Mouse (Mus musculus) stomach, postnatal 0 days (tissue): ENCODE results near the gene Rnf121. TPM values are rescaled to one million over a fixed set of nuclear protein-coding genes. Genes with fewer than 3 reads are reported as not detected.
A peak's percentile ranks its signal among the peaks of the same experiment; 100 is the strongest.

Experiments
- ATAC-seq: fragments of 200-750 bp; cut with Nextera tagmentation; 2 replicates; pipeline ENCODE4 v1.8.0; 2017; ENCODE audit not compliant: low FRiP score, low TSS enrichment
- DNase-seq: peaks from one replicate; pipeline ENCODE4 v3.0.0-alpha.2; 2016; ENCODE audit warnings: low spot score
- H3K27ac ChIP-seq: fragments of 300-500 bp; sonication (generic); replicated peaks from 2 replicates; pipeline ENCODE4 v1.5.1; 2014; ENCODE audit warnings: mild to moderate bottlenecking, control low read depth
- H3K27me3 ChIP-seq: fragments of 300-500 bp; sonication (generic); 2 replicates; pipeline ENCODE4 v1.6.1; 2014; ENCODE audit warnings: low read length; ENCODE audit not compliant: control insufficient read depth, insufficient read depth
- H3K36me3 ChIP-seq: fragments of 300-500 bp; sonication (generic); 2 replicates; pipeline ENCODE4 v1.6.1; 2014; ENCODE audit warnings: low read length, mixed read lengths; ENCODE audit not compliant: control insufficient read depth, insufficient read depth
- H3K4me1 ChIP-seq: fragments of 300-500 bp; sonication (generic); replicated peaks from 2 replicates; pipeline ENCODE4 v1.6.1; 2014; ENCODE audit warnings: antibody characterized with exemption; ENCODE audit not compliant: control insufficient read depth, insufficient read depth
- H3K4me2 ChIP-seq: fragments of 300-500 bp; sonication (generic); replicated peaks from 2 replicates; pipeline ENCODE4 v1.6.1; 2014; ENCODE audit warnings: low read depth, mild to moderate bottlenecking, control low read depth, moderate library complexity
- H3K4me3 ChIP-seq: fragments of 300-500 bp; sonication (generic); 2 replicates; pipeline ENCODE4 v1.5.1; 2014; ENCODE audit warnings: low read depth, low read length, control low read depth
- H3K9ac ChIP-seq: fragments of 300-500 bp; sonication (generic); 2 replicates; pipeline ENCODE4 v1.6.1; 2014; ENCODE audit warnings: mild to moderate bottlenecking, low read length, control low read depth, mixed read lengths
- H3K9me3 ChIP-seq: fragments of 300-500 bp; sonication (generic); 2 replicates; pipeline ENCODE4 v1.6.1; 2016; ENCODE audit warnings: low read length; ENCODE audit not compliant: control insufficient read depth
- CTCF ChIP-seq: IDR thresholded peaks from 2 replicates; pipeline ENCODE4 v1.5.1; 2016; ENCODE audit warnings: antibody characterized with exemption, low read depth, mild to moderate bottlenecking, moderate library complexity
- EP300 ChIP-seq: optimal IDR thresholded peaks from 2 replicates; pipeline ENCODE3; 2016; ENCODE audit warnings: antibody characterized with exemption
- WGBS: fragments of 180-500 bp; shearing (Covaris S2); extraction: QIAGEN DNeasy Blood & Tissue Kit; methylation state at CpG from one replicate; pipeline ENCODE4 v1.1.7; 2014; 5-methylcytosine and 5-hydroxymethylcytosine counted together
- polyA plus RNA-seq: library from polyadenylated mRNA; unstranded; fragments of >200 nt; fragmentation: Nextera tagmentation; extraction: Ambion mirVana; gene quantifications from 2 replicates; pipeline ENCODE4 v1.2.1, GENCODE M21; 2015

Gene Rnf121
- polyA plus RNA-seq, 1 experiment from 2014 or later: 18.0 TPM

DNA sequence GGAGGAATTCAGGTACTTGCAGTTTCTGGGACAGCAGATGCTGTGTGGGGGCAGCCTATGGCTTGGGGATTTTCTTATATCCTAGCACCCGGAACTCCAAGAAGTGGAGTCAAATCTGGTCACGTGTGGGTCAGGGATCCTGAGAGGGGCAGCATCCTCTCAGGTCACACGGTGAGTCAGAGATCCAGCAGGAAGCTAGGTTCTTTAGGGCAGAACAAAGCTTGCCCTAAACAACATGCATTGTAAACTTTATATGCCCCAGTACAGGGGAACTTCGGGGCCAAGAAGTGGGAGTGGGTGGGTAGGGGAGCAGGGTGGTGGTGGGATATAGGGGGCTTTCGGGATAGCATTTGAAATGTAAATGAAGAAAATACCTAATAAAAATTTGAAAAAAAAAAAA lies 35.6 kb upstream of the Rnf121 start:
- ATAC-seq (no peak), DNase-seq (no peak)
- no peaks in the 10 kb centered on the region for H3K9me3 ChIP-seq
- TF ChIP-seq EP300 (no peak), CTCF (no peak)
- no peak overlapping the region for H3K9ac ChIP-seq
- no peaks in the 10 kb centered on the region for H3K4me1 ChIP-seq
- no peak overlapping the region for H3K27ac ChIP-seq
- no peaks in the 10 kb centered on the region for H3K36me3 ChIP-seq
- H3K27me3 ChIP-seq: no peaks in the 10 kb centered on the region
- WGBS: 70% methylated on average over 5 of the region's 5 CpGs
- no peak overlapping the region for H3K4me2 ChIP-seq
- H3K4me3 ChIP-seq: no peak overlapping the region

DNA sequence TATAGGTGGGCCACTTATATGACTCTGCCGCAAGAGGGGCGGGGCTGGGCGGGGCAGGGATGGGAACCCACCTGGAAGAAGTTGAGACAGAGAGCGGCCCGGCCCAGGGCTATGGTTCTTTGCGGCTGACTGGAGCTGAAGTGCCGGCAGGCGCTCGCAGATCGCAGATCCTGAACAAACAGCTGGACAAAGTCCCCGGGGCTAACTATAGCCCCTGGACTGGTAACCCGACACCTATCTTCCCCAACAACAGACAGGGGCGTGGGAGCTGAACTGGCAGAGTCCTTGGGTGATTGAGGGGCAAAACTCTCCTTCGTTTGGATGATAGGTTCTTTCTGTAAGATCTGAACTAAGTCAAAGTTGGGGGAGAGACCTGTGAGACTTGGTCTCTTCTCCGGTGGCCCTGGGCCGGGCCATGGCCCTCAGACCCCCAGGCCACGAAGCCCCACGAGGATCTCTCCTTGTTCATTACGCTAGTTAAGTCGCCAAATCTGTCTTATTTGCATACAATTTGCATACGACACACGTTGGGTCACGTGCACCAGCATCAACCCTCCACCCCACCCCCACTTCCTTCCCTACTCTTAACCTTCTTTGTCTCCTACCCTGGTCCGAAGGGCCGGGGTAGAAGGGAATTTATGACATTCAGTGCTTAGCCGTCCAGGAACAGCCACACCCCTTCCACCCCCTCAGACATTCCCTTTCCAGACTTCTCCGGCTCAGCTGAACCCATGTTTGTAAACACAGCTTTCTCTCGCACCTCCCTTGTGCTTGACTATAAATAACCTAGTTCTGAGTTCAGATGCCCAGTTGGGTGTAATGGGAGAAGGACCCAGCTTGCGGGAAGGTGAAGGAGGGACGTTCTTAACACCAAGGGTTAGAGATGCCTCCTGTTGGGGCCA lies 34.7 kb upstream of the Rnf121 start:
- Histone ChIP-seq H3K4me1 (no peaks in the 10 kb centered on the region), H3K4me3 (peak overlapping the region; percentile 35), H3K9me3 (no peaks in the 10 kb centered on the region), H3K4me2 (peak overlapping the region; percentile 59), H3K36me3 (no peaks in the 10 kb centered on the region), H3K27me3 (no peaks in the 10 kb centered on the region), H3K27ac (no peak overlapping the region), H3K9ac (peak overlapping the region; percentile 50)
- WGBS: 7% methylated on average over 30 of the region's 30 CpGs
- TF ChIP-seq EP300 (no peak), CTCF (no peak)
- peak; percentile 54 for ATAC-seq
- peak; percentile 36 for DNase-seq

DNA sequence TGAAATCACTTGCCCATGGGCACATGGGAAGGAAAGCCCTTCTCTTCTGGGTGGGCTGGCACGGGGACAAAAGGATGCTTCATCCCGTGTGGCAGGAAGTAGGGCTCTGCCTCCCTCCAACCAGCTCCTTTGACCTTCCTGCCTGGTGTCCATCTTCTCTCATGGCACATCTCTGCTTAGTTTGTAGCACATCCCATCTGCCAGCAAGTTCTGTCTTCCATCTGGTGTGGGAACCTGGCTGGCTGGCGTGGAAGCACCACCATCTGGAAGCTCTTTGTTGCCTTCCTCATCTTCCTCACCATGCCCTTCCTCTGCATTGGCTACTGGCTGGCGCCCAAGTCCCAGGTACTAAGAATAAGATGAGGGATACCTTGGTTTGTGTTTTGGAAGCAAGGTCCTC lies 22.1 kb upstream of the Rnf121 start:
- DNase-seq (no peak), ATAC-seq (no peak)
- no peak for TF ChIP-seq CTCF
- TF ChIP-seq EP300: no peak
- no peak overlapping the region for H3K4me3 ChIP-seq
- no peaks in the 10 kb centered on the region for H3K9me3 ChIP-seq
- no peak overlapping the region for H3K9ac ChIP-seq
- no peak overlapping the region for H3K27ac ChIP-seq
- WGBS: 87% methylated on average over 4 of the region's 4 CpGs
- no peak overlapping the region for H3K4me2 ChIP-seq
- no peaks in the 10 kb centered on the region for H3K27me3 ChIP-seq
- H3K36me3 ChIP-seq: peaks cover 3% of the 10 kb centered on the region
- H3K4me1 ChIP-seq: no peaks in the 10 kb centered on the region

DNA sequence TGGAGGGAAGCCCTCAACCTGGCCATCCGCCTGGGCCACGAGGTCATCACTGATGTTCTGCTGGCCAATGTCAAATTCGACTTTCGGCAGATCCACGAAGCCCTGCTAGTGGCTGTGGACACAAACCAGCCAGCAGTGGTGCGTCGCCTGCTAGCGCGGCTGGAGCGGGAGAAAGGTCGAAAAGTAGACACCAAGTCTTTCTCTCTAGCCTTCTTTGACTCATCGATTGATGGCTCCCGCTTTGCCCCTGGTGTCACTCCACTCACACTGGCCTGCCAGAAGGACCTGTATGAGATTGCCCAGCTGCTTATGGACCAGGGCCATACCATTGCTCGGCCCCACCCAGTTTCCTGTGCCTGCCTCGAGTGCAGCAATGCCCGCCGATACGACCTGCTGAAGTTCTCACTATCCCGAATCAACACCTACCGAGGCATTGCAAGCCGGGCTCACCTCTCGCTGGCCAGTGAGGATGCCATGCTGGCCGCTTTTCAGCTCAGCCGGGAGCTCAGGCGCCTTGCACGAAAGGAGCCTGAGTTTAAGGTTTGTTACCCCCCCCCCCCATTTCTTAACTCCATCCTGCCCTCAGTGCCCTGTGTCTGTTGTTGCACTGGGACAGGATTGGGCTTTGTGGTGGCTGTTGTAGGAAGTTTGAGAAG lies 18.9 kb upstream of the Rnf121 start:
- Histone ChIP-seq H3K9me3 (no peaks in the 10 kb centered on the region), H3K4me1 (no peaks in the 10 kb centered on the region), H3K27me3 (no peaks in the 10 kb centered on the region), H3K36me3 (peaks cover 15% of the 10 kb centered on the region), H3K4me2 (no peak overlapping the region), H3K9ac (no peak overlapping the region), H3K27ac (no peak overlapping the region), H3K4me3 (no peak overlapping the region)
- 82% methylated on average over 26 of the region's 26 CpGs for WGBS
- no peak for DNase-seq
- no peak for ATAC-seq
- TF ChIP-seq EP300 (no peak), CTCF (no peak)

- Histone ChIP-seq H3K9ac (no peak within 1 kb of the TSS), H3K4me2 (no peak within 1 kb of the TSS), H3K36me3 (peaks cover 20% of the 10 kb centered on the region), H3K27ac (no peak within 1 kb of the TSS), H3K27me3 (no peaks in the 10 kb centered on the region), H3K4me3 (no peak within 1 kb of the TSS), H3K9me3 (no peaks in the 10 kb centered on the region), H3K4me1 (no peaks in the 10 kb centered on the region)
- ATAC-seq: no peak
- DNase-seq: no peak
- TF ChIP-seq CTCF (no peak), EP300 (no peak)
- WGBS: 80% methylated on average over 5 of the region's 5 CpGs
Measured at GRCm38 (mm10) chr7:102082816-102083215, 17.5 kb upstream of the Rnf121 start, which contains the start of gene Trpc2. Gene Trpc2, plus strand, starts transcription at chr7:102083116.

DNA sequence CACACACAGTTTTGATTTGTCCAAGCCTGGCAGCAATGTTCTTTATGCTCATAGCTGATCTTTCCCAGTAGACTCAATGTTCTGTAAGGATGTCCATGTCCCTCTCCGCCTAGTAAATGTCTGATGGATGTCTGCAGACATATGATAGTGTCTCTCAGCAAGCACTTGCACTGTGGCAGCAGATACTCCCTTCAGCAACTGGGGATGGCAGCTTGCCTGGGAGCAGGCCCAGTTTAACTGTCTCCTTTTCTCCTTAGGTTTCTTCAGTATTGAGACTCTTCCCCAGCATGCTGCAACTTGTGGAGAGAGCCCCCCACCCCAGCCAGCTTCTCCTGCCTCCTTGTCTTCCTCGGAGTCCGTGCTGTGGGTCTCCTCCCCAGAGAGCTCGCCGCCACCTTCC lies 16.5 kb upstream of the Rnf121 start:
- no peaks in the 10 kb centered on the region for H3K27me3 ChIP-seq
- H3K9me3 ChIP-seq: no peaks in the 10 kb centered on the region
- no peak overlapping the region for H3K4me2 ChIP-seq
- H3K36me3 ChIP-seq: peaks cover 20% of the 10 kb centered on the region
- WGBS: 96% methylated on average over 5 of the region's 5 CpGs
- H3K4me1 ChIP-seq: no peaks in the 10 kb centered on the region
- no peak overlapping the region for H3K27ac ChIP-seq
- H3K4me3 ChIP-seq: no peak overlapping the region
- DNase-seq (no peak), ATAC-seq (no peak)
- no peak overlapping the region for H3K9ac ChIP-seq
- TF ChIP-seq CTCF (no peak), EP300 (no peak)
